Mouse (Mus musculus) ZHBTc4 (cell line): Measurements from ENCODE around the gene Gm4027.
"Not testable (repeated sequence)": the region's sequence is repeated elsewhere in the genome, so short reads cannot be mapped to it uniquely, and the experiment has no call there.

ENCODE experiments used
- DNase-seq: peaks from one replicate; pipeline ENCODE4 v3.0.0-alpha.2; 2011; ENCODE audit warnings: low read depth, low spot score

The Gm4027 gene

DNA sequence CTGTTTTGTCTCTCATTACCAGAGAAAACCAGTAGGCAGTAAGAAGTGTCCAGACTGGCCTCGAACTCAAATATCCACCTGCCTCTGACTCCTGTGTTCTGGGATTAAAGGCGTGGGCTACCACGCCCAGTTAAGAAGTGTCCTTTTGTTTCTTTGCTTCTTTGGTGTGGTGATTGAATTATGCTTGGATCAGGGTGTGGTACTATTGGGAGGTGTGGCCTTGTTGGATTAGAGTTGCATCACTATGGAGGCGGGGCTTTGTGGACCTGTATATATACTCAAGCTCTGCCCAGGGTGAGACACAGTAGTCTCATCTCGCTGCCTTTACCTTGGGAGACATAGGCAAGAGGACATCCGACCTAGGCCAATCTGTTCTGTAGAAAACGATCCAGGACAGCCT, at the start of gene Gm4027:
TSS of gene Gm4027 (plus strand) at position 301 of the 400 bp plus-strand sequence.
- not testable (repeated sequence) for DNase-seq

DNA sequence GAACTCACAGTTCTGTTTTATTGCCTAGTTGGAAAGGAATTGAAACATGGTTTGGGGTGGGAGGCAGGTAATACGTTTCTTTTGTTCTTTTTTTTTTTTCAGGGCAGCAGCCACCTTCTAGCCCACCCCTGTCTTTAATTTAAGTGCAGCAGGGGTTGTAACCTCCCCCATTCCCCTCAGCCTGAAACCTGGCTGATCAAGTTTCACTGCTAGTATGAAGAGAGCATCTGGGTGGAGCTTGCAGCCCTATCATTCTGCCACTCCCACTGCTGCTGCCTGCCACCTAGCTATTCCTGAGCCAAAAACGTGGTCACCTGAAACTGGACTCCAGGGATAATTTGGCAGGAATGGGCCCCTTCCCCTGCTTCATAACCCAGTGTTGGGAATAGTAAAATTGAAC, 17.3 kb upstream of the Gm4027 start:
- DNase-seq, result not testable (repeated sequence)

DNA sequence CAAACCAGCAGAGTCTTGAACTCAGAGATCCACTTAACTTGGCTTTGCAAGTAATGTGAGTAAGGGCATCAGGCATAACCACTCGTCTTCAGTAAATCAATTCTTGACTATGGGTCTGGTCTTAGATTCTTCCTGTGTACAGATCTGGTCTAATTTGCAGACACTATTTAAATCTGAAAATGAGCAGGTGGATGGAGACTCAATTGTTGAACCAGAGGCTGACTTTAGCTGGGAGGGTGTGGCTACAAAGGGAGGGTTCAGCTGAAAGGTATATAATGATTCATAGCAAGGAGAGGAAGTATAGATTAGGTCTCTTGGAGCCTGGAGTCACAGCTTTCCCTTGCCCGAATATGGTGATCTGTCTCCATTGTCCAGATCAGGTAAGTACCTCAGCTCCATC, 16.3 kb upstream of the Gm4027 start, which contains the start of gene Oog1:
TSS of gene Oog1 (plus strand) at position 301 of the 400 bp plus-strand sequence.
- not testable (repeated sequence) for DNase-seq

DNA sequence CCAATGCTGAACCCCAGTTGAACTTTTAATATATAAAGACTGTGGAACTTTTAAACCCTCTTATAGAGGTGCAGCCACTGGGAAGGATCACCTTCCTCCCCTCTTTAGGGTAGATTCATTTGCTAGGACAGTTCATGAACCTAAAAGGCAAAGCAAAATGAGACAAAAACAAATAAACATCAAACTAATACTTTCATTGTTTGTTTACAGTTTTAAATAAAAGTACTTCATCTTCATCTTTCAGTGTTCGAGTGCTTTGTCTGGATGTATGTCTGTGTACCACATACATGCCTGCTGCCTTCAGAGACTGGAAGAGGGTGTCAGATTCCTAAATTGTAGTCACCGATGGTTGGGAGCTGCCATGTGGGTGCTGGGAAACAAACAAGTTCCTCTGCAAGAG, 25.9 kb downstream of the Gm4027 start, which contains the start of gene Gm16381:
TSS of gene Gm16381 (minus strand) at position 101 of the 400 bp plus-strand sequence.
- DNase-seq, result not testable (repeated sequence)

DNA sequence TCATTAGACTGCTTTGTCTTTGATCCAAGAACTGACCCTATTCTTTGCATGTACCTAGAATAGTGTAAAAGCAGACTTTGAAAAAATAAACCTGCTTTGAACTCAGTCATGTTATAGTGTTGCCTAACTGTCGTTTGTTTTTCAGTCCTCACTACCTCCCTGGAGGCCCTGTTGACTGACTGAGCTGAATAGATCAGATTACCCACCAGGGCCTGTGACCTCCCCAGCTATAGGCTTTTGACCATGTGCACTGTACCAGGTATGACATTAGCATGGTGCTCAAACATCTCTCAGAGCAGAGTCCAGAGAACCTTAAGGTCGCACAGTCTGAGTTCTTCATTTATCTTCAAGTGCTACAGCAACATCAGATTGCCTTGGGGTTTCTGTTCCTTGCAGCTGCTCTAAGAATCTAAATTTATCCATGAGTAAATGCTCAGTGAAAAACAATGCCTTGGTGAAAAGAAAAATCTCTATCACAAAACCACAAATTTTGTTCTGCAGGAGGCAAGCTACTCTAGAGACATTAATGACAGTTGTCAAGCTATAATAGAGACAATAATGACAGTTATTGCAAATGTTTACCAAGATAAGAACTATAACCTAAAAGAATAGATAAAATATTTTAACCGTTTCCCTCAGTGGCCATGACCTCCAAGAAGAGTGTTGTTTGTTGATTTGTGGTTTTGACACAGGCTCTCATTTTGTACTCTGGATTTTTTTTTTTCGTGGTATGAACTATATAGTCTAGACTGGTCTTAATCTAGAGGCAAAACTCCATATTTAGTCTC, 34.4 kb downstream of the Gm4027 start:
- DNase-seq, result not testable (repeated sequence)
